Mouse (Mus musculus) forebrain, embryonic 12.5 days (tissue): ENCODE results near the gene Swsap1. TPM values are rescaled to one million over a fixed set of nuclear protein-coding genes. Genes with fewer than 3 reads are reported as not detected.

Experiments
- ATAC-seq: fragments of 200-750 bp; cut with Nextera tagmentation; 2 replicates; pipeline ENCODE4 v1.8.0; 2017; ENCODE audit warnings: moderate TSS enrichment; ENCODE audit not compliant: low FRiP score
- H3K27ac ChIP-seq: fragments of 300-500 bp; sonication (generic); 2 replicates; pipeline ENCODE4 v1.5.1; 2016; ENCODE audit warnings: mild to moderate bottlenecking
- H3K27me3 ChIP-seq: fragments of 300-500 bp; sonication (generic); 2 replicates; pipeline ENCODE4 v1.6.1; 2016; ENCODE audit warnings: mild to moderate bottlenecking
- H3K36me3 ChIP-seq: fragments of 300-500 bp; sonication (generic); replicated peaks from 2 replicates; pipeline ENCODE4 v1.6.1; 2016; ENCODE audit warnings: mild to moderate bottlenecking
- H3K4me1 ChIP-seq: fragments of 300-500 bp; sonication (generic); 2 replicates; pipeline ENCODE4 v1.6.1; 2016
- H3K4me2 ChIP-seq: fragments of 300-500 bp; sonication (generic); 2 replicates; pipeline ENCODE4 v1.6.1; 2016; ENCODE audit warnings: mild to moderate bottlenecking, moderate library complexity
- H3K4me3 ChIP-seq: fragments of 300-500 bp; sonication (generic); replicated peaks from 2 replicates; pipeline ENCODE4 v1.5.1; 2016; ENCODE audit warnings: mild to moderate bottlenecking
- H3K9ac ChIP-seq: fragments of 300-500 bp; sonication (generic); 2 replicates; pipeline ENCODE4 v1.6.1; 2016; ENCODE audit warnings: mild to moderate bottlenecking
- H3K9me3 ChIP-seq: fragments of 300-500 bp; sonication (generic); 2 replicates; pipeline ENCODE4 v1.6.1; 2016
- WGBS: fragments of 180-500 bp; shearing (Covaris S2); methylation state at CpG from one replicate; pipeline ENCODE4 v1.1.7; 2016; 5-methylcytosine and 5-hydroxymethylcytosine counted together
- polyA plus RNA-seq: library from polyadenylated mRNA; unstranded; fragments of >200 nt; fragmentation: Nextera tagmentation; extraction: Ambion mirVana; gene quantifications from 2 replicates; pipeline ENCODE4 v1.2.1, GENCODE M21; 2016

Gene Swsap1
- polyA plus RNA-seq, 1 experiment from 2014 or later = 7.4 TPM

GRCm38 (mm10) chr9:21977972-21978371 is 22.4 kb downstream of the Swsap1 start:
- no peak overlapping the region for H3K4me2 ChIP-seq
- H3K9ac ChIP-seq = no peak overlapping the region
- H3K9me3 ChIP-seq = no peaks in the 10 kb centered on the region
- no peak overlapping the region for H3K27ac ChIP-seq
- 15% methylated on average over 2 of the region's 2 CpGs for WGBS
- H3K4me3 ChIP-seq = no peak overlapping the region
- no peaks in the 10 kb centered on the region for H3K4me1 ChIP-seq
- H3K36me3 ChIP-seq = no peaks in the 10 kb centered on the region
- no peaks in the 10 kb centered on the region for H3K27me3 ChIP-seq
- no peak for ATAC-seq

GRCm38 (mm10) chr9:21978398-21979128 is 23.0 kb downstream of the Swsap1 start:
- Histone ChIP-seq H3K9ac (no peak overlapping the region), H3K27ac (no peak overlapping the region), H3K9me3 (no peaks in the 10 kb centered on the region), H3K4me2 (no peak overlapping the region), H3K4me3 (no peak overlapping the region), H3K4me1 (no peaks in the 10 kb centered on the region; the same call in 1 of the 2 replicates), H3K36me3 (no peaks in the 10 kb centered on the region), H3K27me3 (no peaks in the 10 kb centered on the region)
- ATAC-seq = no peak
- WGBS = 89% methylated on average over 4 of the region's 4 CpGs

DNA sequence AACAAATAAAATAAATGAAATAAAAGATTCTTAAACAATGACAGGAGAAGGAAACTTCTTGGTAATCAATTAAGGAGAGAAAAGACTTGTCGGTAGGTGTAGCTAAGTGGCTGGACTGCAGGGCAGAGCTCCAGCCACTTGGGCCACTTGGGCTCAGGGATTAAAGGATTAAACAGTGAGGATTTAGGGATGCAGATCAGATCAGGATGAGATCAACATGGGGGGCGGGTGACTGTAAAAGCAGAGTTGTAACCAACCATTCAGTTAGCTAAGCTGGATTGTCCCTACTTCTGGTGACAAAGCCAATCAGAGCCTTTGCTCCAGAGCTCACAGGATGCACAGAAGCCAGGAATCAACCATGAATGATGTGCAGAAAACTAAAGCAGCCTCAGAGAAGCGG is 28.4 kb downstream of the Swsap1 start:
- Histone ChIP-seq H3K27ac (no peak overlapping the region), H3K27me3 (peaks cover 48% of the 10 kb centered on the region), H3K9me3 (no peaks in the 10 kb centered on the region), H3K4me2 (no peak overlapping the region), H3K36me3 (no peaks in the 10 kb centered on the region), H3K4me1 (peaks cover 18% of the 10 kb centered on the region), H3K9ac (no peak overlapping the region), H3K4me3 (no peak overlapping the region)
- no peak for ATAC-seq
- 5% methylated on average over 3 of the region's 3 CpGs for WGBS

GRCm38 (mm10) chr9:21987592-21988342 is 32.2 kb downstream of the Swsap1 start:
- 8% methylated on average over 36 of the region's 36 CpGs for WGBS
- peak overlapping the region; percentile 68 for H3K4me2 ChIP-seq
- H3K27me3 ChIP-seq = peaks cover 87% of the 10 kb centered on the region
- peaks cover 34% of the 10 kb centered on the region for H3K4me1 ChIP-seq
- H3K36me3 ChIP-seq = no peaks in the 10 kb centered on the region
- peak overlapping the region; percentile 42 for H3K4me3 ChIP-seq
- no peak overlapping the region for H3K9ac ChIP-seq
- H3K27ac ChIP-seq = no peak overlapping the region
- no peaks in the 10 kb centered on the region for H3K9me3 ChIP-seq
- ATAC-seq = no peak

GRCm38 (mm10) chr9:21988421-21989101 is 33.0 kb downstream of the Swsap1 start:
- ATAC-seq = no peak
- WGBS = 1% methylated on average over 32 of the region's 32 CpGs
- Histone ChIP-seq H3K4me2 (peak overlapping the region; percentile 68), H3K27ac (no peak overlapping the region), H3K27me3 (peaks cover 94% of the 10 kb centered on the region), H3K9me3 (no peaks in the 10 kb centered on the region), H3K4me3 (peak overlapping the region; percentile 42), H3K9ac (peak overlapping the region; percentile 53), H3K4me1 (peaks cover 34% of the 10 kb centered on the region), H3K36me3 (no peaks in the 10 kb centered on the region)

GRCm38 (mm10) chr9:21989230-21990110 is 33.9 kb downstream of the Swsap1 start, which contains the start of gene Rgl3:
Gene Rgl3 (minus strand): TSS chr9:21989446.
- Histone ChIP-seq H3K9ac (peak within 1 kb of the TSS; percentile 53), H3K4me2 (peak within 1 kb of the TSS; percentile 68), H3K4me3 (peak within 1 kb of the TSS; percentile 42), H3K9me3 (no peaks in the 10 kb centered on the region), H3K27ac (no peak within 1 kb of the TSS), H3K4me1 (peaks cover 34% of the 10 kb centered on the region), H3K27me3 (peaks cover 93% of the 10 kb centered on the region), H3K36me3 (no peaks in the 10 kb centered on the region)
- 0 out of 2 replicates have a peak, but pooled peaks have one; percentile 14 for ATAC-seq
- WGBS = under 1% methylated on average over 42 of the region's 42 CpGs

DNA sequence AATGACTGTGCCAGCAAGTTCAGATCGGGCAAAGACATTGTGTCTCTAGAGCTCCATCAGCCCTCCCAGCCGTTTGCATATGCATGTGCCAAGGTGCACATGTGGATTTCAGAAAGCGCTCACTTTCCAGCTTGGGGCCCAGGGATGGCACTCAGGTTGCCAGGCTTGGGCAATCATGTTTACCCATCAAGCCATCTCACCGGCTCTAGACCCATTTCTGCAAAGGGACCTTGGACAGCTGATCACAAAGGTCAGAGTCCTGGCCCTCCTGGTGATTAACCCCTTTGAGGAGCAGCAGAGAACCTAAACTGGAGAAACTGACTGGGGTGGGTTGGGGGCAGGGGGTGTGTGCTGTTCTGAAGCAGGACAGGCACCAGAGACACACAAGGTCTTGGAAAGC is 36.7 kb downstream of the Swsap1 start:
- 77% methylated on average over 4 of the region's 4 CpGs for WGBS
- no peak overlapping the region for H3K4me3 ChIP-seq
- H3K4me1 ChIP-seq = peaks cover 31% of the 10 kb centered on the region
- H3K9ac ChIP-seq = no peak overlapping the region
- H3K9me3 ChIP-seq = no peaks in the 10 kb centered on the region
- no peaks in the 10 kb centered on the region for H3K36me3 ChIP-seq
- H3K4me2 ChIP-seq = no peak overlapping the region
- no peak overlapping the region for H3K27ac ChIP-seq
- H3K27me3 ChIP-seq = peaks cover 70% of the 10 kb centered on the region
- ATAC-seq = no peak

DNA sequence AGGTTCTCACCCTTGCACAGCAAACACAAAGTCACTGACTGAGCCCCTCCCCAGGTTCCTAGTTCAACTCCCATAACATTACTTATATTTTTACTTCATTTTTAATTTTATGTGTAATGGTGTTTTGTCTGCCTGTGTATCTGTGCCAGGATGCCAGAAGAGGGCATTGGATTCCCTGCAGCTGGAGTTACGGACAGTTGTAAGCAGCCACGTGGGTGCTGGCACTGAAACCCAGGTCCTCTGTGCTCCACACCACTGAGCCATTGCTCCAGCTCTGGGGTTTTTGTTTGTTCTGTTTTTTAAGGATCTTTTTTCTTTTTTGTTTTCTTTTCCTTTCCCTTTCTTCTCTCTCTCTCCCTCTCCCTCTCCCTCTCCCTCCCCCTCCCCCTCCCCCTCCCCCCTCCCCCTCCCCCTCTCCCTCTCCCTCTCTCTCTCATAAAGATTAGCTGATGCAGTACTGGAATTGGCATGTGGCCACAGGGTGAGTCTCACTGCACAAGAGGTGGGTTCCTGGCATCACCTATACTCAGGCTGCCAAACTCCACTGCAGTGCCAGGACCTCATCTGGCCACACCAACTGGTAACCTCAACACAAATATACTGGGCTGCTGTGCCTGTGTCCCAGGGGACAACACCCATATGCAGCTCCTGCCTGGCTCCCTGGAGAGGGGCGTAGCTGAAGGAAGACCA is 40.8 kb downstream of the Swsap1 start:
- H3K36me3 ChIP-seq = no peaks in the 10 kb centered on the region
- no peaks in the 10 kb centered on the region for H3K4me1 ChIP-seq
- no peak overlapping the region for H3K4me3 ChIP-seq
- no peak for ATAC-seq
- H3K9ac ChIP-seq = no peak overlapping the region
- no peak overlapping the region for H3K27ac ChIP-seq
- H3K4me2 ChIP-seq = no peak overlapping the region
- no peaks in the 10 kb centered on the region for H3K9me3 ChIP-seq
- 94% methylated on average over 3 of the region's 3 CpGs for WGBS
- peaks cover 29% of the 10 kb centered on the region for H3K27me3 ChIP-seq

DNA sequence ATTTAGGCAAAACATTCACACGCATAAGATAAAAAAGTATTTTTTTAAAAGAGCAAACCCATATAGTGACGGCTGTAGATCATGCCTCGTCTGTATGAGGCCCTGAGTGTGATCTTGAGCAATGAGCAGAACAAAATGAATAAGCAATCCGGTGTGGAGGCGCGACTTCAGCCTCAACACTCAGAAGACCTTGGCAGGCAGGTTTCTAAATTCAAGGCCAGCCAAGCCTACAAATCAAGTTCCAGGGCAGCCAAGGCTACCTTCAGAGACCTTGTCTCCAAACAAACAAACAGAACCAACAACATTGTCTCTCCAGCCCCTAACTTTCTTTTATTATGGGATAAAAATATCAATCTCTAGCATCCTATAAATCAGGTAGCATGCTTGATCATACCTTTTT is 44.7 kb downstream of the Swsap1 start:
- 97% methylated on average over 6 of the region's 6 CpGs for WGBS
- Histone ChIP-seq H3K9ac (no peak overlapping the region), H3K4me2 (no peak overlapping the region), H3K4me1 (peaks cover 29% of the 10 kb centered on the region), H3K9me3 (no peaks in the 10 kb centered on the region), H3K27ac (no peak overlapping the region), H3K4me3 (no peak overlapping the region), H3K36me3 (peaks cover 16% of the 10 kb centered on the region), H3K27me3 (no peaks in the 10 kb centered on the region)
- no peak for ATAC-seq

- ATAC-seq = no peak
- H3K27ac ChIP-seq = no peak overlapping the region
- H3K36me3 ChIP-seq = peaks cover 29% of the 10 kb centered on the region
- no peaks in the 10 kb centered on the region for H3K27me3 ChIP-seq
- H3K4me1 ChIP-seq = peaks cover 29% of the 10 kb centered on the region
- H3K4me2 ChIP-seq = peak overlapping the region; percentile 79
- H3K9ac ChIP-seq = no peak overlapping the region
- 86% methylated on average over 4 of the region's 4 CpGs for WGBS
- 0 out of 2 replicates have a peak overlapping the region, but pooled peaks have one; percentile 66 for H3K4me3 ChIP-seq
- no peaks in the 10 kb centered on the region for H3K9me3 ChIP-seq
Measured at GRCm38 (mm10) chr9:22001633-22002032, 46.1 kb downstream of the Swsap1 start.
